Mouse (Mus musculus) granulocyte monocyte progenitor cell, adult 5-6 weeks (primary cell): Measurements from ENCODE around the gene Gm7073. TPM values are rescaled to one million over a fixed set of nuclear protein-coding genes. Genes with fewer than 3 reads are reported as not detected.

Experiments used
- total RNA-seq, 2 experiments: library from RNA; stranded (forward) in 1 of 2; stranded (reverse) in 1 of 2; fragments of 200-712, 200-1000 nt in 1 of 2; fragments of >200 nt in 1 of 2; fragmentation: Nextera tagmentation in 1 of 2; gene quantifications; 2 replicates each; pipeline ENCODE4 v1.2.3; 2014 to 2017

Gene Gm7073
- total RNA-seq, 2 experiments from 2014 or later = not detected

Other genes starting within 250 kb of the Gm7073 start
- 16.6 and 20.5 TPM in 2 replicates for gene Atp11c, start 53.4 kb upstream of the Gm7073 start, total RNA-seq (2014; fragmentation: Nextera tagmentation)
- gene Atp11c, start 53.4 kb upstream of the Gm7073 start, total RNA-seq (2017) = 29.2 and 33.1 TPM in 2 replicates